Mouse (Mus musculus) spleen, postnatal 14 days (tissue): ENCODE measurements at regions not wholly inside any gene's neighbourhood (a gene's known extent, or its start where the extent isn't known, plus 50 kb on each side); places are given as distances from the start of the nearest gene placed in this dataset.

Experiments used
- DNase-seq, 2 experiments: peaks; one replicate each; pipeline ENCODE4 v3.0.0; 2021 to 2022; ENCODE audit warnings: low spot score in 2 of 2

DNA sequence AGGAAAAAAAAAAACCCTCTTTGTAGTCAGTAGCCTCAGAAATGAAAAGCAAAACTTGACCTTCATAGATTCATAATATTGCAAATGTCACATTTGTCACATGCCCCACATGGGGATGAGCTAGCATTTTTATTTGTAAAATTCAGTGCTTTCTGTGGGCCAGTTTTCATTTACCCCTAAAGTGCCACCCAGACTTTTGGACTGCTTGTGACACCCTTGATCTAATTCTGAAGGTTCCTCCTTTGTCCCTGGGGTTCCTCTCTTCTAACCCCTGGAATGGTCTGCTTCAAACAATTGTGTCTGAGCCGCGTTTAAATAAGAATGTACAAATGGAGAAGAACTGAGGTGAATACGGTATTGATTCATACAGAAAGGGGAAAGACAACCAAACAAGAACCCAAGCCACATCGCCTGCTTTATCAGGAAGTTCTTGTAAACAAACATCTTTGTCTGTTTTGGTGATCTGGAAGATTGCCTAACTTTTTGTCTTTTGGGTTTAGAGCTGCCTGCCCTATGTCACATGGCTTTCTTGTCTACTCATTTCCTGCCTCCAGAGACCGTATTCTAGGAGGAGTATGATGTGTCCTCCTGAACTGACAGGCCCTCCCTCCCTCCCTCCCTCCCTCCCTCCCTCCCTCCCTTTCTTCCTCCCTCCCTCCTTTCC is 203.1 kb upstream of the Gm9833 start:
- no peak for DNase-seq

DNA sequence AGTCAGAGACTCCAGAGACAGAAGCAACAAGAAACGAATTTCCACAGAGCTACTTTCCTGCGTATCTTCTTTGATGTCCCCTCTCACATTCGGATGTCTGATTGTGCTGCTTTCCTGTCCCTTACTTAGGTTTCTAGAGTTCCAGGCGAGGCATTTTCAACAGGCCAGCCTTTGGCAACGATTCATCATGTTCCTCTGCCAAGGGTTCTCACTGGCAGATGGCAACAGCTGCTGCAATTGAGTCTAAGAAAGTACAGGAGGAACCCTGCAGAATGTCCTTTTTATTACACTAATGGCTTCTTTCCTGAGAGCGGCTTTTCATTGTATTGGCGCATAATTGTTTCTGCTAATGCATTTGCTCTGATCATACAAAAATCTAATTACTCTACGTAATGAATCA is 202.3 kb upstream of the Gm9833 start:
- no peak for DNase-seq

DNA sequence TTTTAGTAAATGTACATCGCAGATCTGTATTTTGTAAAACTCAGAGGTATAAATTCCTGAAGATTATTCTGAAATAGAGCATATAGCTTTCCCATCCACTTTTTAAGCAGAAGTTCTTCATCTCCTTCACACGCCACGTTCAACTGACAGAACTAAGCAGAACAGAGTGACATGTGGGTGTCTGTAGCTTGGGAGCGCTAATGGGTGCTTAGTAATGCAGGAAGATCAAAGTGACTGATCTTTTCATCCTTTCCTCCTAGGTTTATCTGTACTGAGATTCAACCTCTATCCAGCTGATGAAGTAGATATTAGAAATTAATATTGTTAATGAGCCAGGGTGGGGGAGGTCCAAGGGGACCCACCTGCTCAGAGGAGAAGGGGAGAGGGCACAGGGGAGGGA is 201.8 kb upstream of the Gm9833 start:
- DNase-seq: no peak

DNA sequence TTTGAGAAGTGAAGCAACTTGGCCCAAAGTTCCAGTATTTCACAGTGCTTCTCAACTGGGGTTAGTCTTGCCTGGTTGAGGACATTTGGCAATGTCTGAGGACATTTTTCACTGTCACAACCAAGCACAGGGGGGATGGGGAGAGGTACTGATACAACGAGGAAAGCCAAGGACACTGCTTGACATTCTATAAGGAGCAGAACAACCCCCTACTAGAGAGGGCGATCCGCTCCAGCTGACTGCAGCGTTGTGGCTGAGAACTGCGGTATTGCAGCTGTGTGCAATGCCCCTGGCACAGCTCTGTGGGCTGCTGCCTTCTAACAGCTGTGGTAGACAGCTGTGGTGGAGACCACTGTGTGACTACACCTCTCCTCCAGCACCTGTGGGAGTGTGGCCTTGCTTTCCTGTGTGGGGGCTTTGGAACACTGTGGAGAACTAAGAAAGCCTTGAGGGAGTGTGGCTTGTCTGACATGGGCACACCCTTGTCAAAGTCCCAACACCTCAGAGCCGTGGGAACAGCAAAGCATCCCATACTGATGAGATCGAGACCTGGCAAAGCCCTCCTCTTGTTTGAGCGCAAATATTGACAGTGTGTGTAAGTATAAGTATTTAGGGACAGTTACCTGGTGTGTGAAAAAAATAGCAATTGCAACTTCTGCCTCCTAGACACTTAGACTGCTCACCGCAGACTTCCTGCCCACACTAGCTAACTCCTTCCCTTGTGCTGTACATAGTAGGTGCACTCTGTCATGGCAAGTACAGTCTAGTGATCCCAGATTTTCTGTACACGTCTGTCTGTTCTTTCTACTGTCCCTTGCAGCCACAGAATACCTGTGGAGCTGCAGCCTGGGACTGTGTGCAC is 200.9 kb upstream of the Gm9833 start:
- DNase-seq: peak; percentile 32 to 47

DNA sequence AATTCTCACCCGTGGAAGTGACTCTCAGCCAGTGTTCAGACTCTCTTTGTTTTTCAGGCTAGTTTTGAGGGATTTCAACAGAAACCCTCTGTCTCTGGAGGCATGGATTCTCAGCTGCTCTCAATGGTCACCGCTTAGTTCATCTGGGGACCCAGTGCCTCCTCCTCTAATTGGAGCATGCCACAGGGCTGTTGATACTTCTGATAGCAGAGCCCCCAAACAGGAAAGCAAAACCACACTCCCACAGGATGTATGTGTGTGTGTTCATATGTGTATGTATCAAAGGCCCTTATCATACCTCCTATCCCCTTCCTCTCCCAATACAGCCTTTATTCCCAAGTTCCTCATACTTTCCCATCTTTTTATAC is 200.3 kb upstream of the Gm9833 start:
- DNase-seq: no peak

DNA sequence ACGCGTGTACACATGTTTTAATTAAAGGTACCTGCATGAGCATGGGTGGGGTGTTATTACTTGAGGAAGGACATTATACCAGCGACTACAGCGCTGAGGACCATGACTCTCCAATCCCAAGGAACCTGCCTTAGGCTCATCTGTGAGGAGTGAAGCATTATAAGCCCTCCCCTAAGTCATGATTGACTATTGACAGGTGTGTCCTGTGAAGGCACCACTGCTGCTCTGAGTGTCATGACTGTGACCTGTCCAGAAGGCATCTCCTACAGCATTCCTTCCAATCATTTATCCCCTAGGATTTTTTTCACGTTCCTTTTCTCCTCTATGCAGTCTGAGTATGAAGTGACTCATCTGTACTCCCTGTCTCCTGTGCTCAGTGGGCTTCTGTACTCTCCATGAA is 199.9 kb upstream of the Gm9833 start:
- DNase-seq: no peak

DNA sequence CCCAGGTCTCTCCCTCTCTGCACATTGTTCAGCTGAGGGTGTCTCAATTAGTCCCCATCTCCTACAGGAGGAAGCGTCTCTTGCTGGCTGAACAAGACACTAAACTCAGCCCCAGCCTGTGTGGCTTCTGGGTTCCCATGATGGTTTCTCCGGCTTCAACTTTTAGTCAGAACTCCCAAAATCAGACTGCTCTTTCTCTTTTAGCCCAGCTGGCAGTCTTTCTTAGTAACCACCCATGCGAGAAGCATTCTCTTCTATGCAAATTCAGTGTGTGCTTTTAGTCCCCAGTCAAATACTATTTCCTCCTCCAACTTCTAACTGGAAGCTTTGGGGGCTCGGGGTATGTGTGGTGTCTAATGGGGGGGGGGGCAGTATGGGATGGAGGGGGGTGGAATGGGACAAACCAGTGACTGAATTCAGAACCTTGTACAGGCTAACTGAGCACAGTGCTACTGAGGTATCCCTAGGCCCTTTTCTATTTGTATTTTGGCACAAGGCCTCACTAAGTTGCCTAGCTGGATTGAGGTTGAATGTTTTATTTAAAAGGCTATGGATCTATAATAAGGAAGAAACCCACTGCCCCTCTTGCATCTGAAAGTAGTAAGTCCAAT is 194.9 kb upstream of the Gm9833 start:
- DNase-seq: no peak

DNA sequence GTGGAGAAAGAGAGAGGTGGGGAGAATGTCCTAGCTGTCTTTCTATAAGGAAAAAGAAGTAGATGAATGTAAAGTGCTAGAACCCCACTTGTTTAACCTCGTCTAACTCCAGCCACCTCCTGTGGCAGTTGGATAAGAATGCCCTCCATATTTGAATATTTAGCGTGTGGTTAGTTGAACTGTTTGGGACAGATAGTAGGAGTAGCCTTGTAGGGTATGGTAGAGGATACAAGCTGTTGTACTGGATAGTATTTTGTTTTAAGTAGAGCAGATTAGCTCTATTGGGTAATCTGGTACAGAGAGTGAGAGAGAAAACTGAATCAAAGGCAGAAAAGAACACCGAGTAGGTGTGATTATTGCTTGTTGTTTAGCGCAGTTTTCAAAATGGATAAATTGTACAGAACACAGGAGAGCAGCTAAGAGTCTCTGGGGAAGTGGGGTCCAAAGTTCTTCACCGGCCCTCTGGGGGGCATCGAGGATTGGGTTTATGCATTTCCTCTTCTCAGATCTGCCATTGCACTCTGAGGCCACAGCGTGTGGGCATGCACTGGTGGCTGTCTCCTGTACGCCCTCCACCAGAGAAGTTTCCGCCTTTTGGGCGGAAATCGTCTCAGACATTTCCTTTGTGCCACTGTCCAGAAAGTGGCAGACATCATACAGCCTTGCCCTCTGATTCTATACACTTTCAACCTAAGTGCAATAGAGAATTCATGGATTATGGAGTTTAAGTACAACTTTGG is 192.3 kb upstream of the Gm9833 start:
- DNase-seq: no peak

DNA sequence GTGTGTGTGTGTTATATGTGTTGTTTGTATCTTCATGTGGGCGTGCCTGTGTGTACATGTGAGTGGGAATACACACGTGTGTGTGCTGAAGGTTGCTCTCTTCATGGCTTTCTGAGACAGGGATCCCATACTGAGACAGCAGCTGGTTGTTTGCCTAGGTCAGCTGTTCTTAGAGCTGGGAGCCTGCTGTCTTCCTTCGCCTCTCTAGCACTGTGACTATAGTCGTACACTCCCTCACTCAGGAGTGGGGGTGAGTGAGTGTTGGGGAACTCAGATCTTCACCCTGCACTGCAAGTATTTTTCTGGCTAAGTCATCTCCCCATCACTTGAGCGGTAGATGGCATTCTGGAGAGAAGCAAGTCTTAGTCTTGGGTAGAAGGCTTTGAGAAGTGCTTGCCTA is 191.6 kb upstream of the Gm9833 start:
- DNase-seq: no peak

DNA sequence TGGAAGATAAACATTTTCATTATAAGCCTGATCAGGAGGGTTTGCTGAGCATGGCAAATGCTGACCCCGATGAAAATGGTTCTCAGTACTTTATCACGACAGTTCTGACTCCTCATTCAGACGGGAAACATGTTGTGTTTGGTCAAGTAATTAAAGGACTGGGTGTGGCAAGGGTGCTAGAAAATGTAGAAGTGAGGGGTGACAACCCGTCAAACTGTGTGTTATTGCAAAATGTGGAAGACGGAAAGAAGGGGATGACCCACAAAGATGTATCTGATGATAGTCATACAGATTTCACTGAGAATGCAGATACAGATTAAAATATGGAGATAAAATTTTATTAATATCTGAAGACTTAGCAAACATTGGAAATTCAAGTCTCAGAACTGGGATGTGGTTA is 186.2 kb upstream of the Gm9833 start:
- DNase-seq: no peak

DNA sequence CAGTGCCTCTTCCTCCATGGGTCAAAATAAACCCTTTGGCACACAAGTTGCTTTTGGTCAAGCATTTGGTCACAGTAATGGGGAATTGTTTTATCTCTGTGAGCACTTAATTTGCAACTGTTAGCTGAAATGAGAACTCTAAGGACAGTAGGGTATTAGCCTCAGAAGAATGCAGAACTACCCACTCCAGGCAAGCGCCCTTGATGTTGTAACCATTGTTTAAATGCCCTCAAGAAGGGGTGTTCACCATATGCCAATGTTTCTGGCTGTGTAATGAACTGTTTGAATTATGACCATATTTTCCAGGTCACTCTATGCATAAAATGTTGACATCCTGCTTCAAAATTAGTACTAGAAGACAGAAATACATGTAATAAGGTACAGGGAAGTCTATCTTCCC is 174.6 kb upstream of the Gm9833 start:
- no peak for DNase-seq

DNA sequence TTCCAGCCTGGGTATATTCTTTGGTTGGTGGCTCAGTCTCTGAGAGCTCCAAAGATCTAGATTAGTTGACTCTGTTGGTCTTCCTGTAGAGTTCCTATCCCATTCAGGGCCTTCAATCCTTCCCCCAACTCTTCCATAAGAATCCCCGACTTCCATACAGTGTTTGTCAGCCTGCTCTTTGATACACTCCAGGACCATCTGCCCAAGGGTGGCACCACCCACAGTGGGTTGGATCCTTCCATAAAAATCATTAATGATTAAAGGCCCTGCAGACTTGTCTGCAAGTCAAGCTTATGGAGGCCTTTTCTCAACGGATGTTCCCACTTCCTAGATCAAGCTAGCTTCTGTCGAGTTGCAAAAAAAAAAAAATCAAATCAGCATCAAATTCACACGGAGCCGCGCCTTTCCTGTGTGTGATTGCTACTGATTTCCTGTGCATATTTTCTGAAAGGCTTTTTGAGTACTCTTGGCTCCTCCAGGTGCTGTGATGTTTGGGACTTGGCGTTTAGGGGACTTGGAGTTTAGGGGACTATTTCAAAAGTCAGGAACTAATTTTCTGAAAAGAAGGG is 171.3 kb upstream of the Gm9833 start:
- DNase-seq: no peak

DNA sequence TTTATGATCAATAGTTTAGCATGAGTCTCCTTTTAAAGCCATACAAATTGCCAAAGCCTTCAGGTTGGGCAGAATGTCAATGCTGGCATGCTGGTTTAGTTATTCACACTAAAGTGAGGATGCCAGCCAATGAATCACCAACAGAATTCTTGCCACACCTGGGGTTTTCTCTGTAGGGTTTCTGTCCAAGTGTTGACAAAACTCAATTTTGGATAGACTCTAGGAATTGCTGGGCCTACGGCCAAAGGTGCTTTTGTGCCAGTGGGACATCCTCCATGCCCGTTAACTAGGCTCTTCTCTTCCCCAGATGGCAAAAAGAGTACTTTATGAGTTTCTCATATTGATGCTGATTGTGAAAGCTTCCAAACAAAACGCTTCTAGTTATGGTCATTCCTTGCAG is 167.6 kb upstream of the Gm9833 start:
- no peak for DNase-seq

DNA sequence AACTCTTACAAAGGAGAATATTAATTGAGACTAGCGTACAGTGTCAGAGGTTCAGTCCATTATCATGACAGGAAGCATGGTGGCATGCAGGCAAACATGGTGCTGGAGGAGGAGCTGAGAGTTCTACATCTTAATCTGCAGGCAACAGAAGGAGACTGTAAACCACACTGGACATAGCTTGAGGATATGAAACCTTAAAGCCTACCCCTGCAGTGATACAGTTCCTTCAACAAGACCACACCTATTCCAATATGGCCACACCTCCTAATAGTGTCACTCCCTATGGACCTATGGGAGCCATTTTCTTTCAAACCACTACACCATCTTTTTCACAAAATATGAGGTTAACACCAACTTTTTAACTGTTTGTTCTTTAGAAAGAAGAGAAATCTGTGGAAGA is 166.2 kb upstream of the Gm9833 start:
- no peak for DNase-seq

DNA sequence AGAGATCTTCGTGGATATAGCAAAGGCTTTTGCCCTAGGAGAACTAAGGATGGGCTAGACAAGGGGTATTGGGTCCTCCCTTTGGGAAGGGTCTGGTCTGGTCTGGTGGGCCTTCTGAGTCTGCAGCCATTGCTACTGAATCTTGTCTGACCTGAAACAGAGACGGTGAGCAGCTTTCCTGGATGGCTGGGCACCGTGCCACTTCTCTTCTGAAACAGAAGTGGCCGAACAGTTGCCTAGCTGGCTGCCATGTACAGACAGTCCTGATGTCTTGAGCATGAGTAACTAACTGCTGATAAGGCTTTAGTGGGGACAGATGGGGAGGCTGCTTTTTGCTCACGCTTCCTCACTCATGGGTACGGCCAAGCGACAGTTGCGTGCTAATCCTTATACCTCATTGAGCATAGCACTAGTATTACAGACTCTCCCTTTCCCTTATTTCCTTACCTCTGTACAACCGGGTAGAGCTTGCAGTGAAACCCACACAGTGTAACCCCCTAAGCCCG is 165.3 kb upstream of the Gm9833 start:
- no peak for DNase-seq

DNA sequence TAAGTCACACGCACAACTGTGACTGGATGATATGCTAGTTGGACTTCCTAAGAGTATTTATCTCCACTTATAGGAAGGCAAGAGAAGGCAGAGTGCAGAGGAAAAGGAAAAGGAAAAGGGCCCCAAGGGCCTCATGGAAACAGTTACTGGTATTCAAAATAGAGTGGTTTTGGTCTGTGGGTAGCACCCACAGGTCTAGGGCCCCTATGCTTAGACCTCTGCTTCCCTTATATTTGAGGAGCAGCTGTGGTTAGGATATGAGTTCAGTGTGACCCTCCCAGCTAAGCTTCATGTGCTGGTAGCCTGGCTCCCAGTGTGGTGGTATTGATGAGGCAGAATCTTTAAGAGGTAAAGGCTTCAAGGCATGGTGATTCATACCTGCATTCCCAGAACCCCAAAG is 163.3 kb upstream of the Gm9833 start:
- no peak for DNase-seq

DNA sequence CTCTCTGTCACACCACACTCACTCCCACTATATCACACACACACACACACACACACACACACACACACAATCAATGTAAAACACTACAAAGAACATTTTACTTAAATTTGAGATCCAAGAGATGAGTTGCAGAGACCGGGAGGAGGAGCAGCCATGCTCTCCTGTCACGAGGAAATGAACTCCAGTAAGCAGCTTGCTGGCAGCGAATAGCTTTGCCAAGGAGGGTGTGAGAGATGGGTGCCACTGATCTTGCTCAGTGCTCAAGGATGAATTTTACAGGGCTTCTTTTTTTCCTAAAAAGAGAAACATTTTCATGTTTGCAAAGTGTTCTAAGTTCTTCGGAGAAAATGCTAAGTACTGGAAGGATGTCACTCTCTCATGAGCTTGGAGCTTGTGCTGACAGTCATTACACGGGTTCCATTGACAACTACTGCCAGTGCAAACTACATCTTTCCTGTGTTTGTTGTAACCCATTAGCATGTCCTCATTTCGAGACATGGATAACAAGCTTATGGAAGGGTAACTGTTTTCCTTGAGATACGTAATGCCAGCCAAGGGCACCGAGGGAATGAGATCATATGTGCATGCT is 151.0 kb upstream of the Gm9833 start:
- DNase-seq: no peak

DNA sequence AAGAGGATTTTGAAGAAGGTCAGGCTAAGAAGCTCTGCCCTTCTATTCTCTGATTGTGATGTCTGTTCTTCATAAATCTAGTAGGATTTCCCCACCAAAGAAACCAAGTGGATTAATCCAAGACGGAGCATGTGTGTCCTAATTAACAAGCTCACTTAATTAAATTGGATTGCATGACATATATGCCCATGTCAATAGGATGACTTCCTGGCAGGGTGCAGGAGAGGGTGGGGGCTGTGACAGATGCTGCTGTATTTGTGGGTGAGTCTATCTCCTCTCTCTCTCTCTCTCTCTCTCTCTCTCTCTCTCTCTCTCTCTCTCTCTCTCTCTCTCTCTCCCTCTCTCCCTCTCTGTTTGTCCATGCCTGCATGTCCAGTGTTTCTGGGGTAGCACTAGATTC is 149.3 kb upstream of the Gm9833 start:
- DNase-seq: no peak

DNA sequence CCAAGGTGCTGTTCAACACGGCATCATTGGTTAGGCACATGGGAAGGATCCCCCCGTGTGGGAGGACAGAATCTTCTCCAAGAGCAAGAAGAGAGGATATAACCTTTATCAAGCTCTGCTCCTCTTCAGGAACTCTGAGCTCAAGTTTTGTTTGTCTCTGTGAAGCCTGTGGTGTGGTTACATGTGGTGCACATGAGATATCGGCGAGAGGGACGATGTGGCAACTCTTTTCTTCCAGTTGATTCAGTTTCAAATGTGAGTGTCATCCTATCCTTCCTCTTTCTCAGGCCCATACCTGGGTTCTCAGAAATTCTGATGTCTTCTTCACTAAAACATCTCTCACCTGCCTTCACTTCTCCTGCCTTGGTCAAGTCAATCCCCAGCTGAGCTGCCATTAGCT is 145.3 kb upstream of the Gm9833 start:
- no peak for DNase-seq

DNA sequence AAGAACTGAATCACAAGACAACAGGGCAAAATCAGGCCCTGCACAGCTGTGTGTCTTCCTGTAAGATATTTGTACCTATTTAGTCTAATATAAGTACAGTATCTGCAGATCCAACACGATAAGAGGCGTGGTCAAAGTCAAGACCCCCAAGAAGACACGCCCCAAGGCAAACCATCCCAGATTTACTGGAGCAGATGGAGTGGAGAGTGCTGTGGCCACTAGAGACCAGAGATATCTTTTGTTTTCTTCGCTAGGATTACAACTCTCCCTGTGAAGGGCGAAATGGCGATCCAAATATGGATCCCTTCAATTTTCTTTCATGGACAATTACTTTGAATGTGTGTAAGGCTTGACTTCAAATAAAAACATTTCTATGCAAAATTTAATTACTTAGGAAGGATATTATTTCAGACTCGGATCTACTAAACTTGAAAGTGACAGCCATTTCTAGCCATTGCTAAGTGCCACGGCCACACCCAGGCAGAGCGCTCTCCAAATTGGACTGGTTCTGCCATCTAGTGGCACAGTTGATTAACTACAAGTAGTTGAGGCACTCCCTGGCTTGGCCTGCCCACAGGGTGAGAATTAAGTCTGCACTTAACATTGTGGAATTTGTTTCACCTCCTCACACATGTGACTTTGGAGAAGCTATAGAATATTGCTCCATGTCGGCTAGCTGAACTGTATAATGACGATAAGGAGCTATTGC is 140.4 kb upstream of the Gm9833 start:
- DNase-seq: peak in 1 of 2 experiments; percentile 65

DNA sequence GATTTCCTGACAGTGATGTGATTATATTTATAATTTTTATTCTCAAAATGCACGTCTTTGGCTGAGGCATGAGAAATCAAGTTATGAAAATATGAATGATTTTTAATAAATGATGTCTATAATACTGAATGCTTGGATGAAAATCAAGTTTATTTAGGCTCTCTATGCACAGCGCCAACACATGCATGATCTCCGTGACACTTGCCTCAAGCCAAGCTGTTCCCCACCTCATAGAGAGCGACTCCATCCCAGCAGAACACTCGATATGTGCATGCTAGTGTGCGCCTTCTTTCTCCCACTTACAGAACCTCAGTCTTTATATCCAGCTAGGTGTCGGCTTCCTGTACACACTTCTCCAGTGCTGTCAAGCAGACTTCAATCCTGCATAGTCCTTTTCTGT is 139.8 kb upstream of the Gm9833 start:
- DNase-seq: no peak
